Mouse (Mus musculus): ENCODE data around the gene Skida1. TPM values are rescaled to one million over a fixed set of nuclear protein-coding genes. Genes with fewer than 3 reads are reported as not detected.
"Not testable (repeated sequence)": the region's sequence is repeated elsewhere in the genome, so short reads cannot be mapped to it uniquely, and the experiment has no call there.

Skida1 gene
- 10.9 and 13.8 TPM in 2 replicates for polyA plus RNA-seq (2015; fragmentation: Nextera tagmentation; extraction: Ambion mirVana)

DNA sequence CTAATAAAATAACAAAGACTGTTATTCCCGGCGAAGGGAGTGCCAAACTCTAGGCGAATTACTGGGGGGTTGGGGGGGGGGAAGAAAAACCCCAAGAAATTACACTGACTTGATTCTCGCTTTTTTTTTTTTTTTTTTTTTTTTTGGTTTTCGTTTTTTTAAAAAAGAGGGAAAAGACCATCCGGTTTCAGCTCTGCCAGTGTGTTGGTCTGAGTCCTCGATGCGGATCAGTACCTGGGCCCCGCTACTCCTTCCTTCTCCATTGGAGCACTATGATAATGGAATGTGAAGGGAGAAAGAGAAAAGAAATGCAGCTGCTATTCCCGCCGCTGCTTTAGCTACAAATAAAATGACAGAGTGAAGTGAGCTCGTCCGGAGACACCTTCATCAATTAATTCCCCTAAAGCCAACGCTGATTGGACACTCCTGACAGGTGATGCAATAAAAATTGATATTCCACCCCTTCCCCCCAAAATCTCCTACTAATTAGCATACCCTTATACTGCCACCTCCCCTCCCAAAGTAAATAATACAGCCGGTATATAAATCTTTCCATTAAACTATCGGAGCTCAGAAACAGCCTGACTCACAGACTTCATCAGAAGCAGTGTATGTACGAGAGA, at the start of gene Skida1:
Gene Skida1, minus strand, starts transcription at position 599 of the 623 bp plus-strand sequence.
- Histone ChIP-seq H3K27ac (replicated peaks) (peak within 1 kb of the TSS; percentile 99), H3K9me3 (no peaks in the 10 kb centered on the region), H3K4me1 (peaks cover 46% of the 10 kb centered on the region), H3K9ac (replicated peaks) (peak within 1 kb of the TSS; percentile 100), H3K27me3 (no peaks in the 10 kb centered on the region), H3K4me3 (peak within 1 kb of the TSS; percentile 90), H3K36me3 (no peaks in the 10 kb centered on the region), H3K4me2 (replicated peaks) (peak within 1 kb of the TSS; percentile 60)
- ATAC-seq (replicated peaks), result peak; percentile 62
- WGBS, result under 1% methylated on average over 17 of the region's 17 CpGs

DNA sequence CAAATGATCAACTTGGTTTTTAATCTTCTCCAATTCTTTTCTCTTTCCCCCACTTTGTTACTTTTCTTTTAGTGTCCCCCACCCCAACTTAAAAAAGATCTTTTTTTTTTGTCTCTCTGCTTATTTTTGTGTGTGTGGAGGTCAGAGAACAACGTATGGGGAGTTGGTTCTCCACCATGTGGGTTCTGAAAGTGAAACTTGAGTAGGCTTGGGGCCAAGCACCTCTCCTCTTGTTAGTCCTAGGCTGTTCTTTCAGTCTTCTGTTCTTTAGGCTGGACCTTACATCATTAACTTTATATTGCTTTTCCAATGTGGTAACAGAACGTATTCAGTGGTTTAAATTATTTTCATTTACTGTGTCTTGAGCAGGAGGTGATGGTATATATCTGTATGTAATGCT, 47.0 kb upstream of the Skida1 start:
- Histone ChIP-seq H3K9me3 (no peaks in the 10 kb centered on the region), H3K27me3 (no peaks in the 10 kb centered on the region), H3K4me1 (no peaks in the 10 kb centered on the region), H3K9ac (replicated peaks) (no peak overlapping the region), H3K27ac (replicated peaks) (no peak overlapping the region), H3K4me3 (no peak overlapping the region), H3K36me3 (peaks cover 36% of the 10 kb centered on the region), H3K4me2 (replicated peaks) (no peak overlapping the region)
- no peak for ATAC-seq (replicated peaks)
- WGBS, result 69% methylated on average over 2 of the region's 2 CpGs

DNA sequence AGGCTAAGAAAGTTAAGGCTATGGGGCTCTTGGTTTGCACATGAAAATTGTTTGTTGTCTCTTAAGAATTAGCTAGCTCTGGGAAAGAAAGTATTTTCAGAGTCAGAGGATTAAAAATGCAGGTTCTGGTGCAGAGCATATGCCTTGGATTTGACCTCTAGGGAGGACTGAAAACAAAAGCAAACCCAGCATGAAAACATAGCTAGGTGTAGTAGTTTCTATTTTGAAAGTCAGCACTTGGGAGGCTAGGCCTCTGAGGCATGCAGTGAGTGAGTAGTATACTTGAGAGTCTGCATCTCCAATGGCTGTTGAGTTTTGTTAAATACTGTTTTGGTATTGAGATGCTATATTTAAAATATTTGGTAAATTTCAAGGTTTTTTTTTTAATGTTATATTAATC, 45.5 kb upstream of the Skida1 start:
- H3K4me3 ChIP-seq, result no peak overlapping the region
- ATAC-seq (replicated peaks), result no peak
- H3K36me3 ChIP-seq, result peaks cover 33% of the 10 kb centered on the region
- no peak overlapping the region for H3K27ac ChIP-seq (replicated peaks)
- H3K9me3 ChIP-seq, result no peaks in the 10 kb centered on the region
- no peak overlapping the region for H3K4me2 ChIP-seq (replicated peaks)
- H3K4me1 ChIP-seq, result no peaks in the 10 kb centered on the region
- no peaks in the 10 kb centered on the region for H3K27me3 ChIP-seq
- no peak overlapping the region for H3K9ac ChIP-seq (replicated peaks)

DNA sequence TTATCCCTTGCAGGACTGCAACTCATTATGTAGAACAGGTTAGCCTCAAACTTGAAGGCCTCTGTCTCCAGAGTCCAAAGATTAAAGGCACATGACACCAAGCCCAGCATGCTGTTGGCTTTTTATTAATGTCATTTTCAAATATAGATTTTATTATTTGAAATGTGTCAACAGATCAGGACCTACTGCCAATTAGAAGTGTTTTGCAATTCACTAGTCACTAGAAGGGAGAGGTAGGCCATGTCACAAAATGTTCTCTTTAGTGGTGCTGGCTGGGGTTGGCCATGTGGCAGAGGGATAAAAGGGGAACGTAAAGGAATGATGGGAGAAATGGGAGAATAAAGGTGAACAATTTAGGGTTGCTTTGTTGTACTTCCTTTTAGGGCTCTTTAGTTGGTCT, 45.0 kb upstream of the Skida1 start:
- Histone ChIP-seq H3K4me3 (no peak overlapping the region), H3K4me2 (replicated peaks) (no peak overlapping the region), H3K27ac (replicated peaks) (no peak overlapping the region), H3K36me3 (peaks cover 28% of the 10 kb centered on the region), H3K27me3 (no peaks in the 10 kb centered on the region), H3K9ac (replicated peaks) (no peak overlapping the region), H3K9me3 (no peaks in the 10 kb centered on the region), H3K4me1 (no peaks in the 10 kb centered on the region)
- WGBS, result 90% methylated on average over 1 of the region's 1 CpGs
- ATAC-seq (replicated peaks), result no peak

DNA sequence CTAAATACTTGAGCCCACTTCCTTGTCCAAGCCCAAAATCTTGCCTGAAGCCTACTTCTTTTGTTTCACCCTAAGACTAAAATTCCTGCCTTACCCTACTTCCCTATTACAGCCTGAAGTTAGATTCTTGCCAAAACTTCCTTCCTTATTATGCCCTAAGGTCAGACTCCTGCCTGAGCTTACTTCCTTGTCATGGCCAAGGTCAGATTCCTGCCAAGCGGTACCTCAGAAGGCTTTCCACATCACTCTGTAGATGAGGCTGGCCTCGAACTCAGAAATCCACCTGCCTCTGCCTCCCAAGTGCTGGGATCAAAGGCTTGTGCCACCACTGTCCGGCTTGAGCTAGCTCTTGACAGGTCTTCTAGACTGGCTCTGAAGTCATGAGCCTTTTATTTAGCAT, 38.8 kb upstream of the Skida1 start:
- not testable (repeated sequence) for H3K27me3 ChIP-seq; H3K9me3 ChIP-seq; H3K4me1 ChIP-seq; H3K27ac ChIP-seq (replicated peaks); H3K9ac ChIP-seq (replicated peaks); H3K4me3 ChIP-seq; H3K4me2 ChIP-seq (replicated peaks); ATAC-seq (replicated peaks)
- peaks cover 46% of the 10 kb centered on the region for H3K36me3 ChIP-seq
- 93% methylated on average over 3 of the region's 3 CpGs for WGBS

DNA sequence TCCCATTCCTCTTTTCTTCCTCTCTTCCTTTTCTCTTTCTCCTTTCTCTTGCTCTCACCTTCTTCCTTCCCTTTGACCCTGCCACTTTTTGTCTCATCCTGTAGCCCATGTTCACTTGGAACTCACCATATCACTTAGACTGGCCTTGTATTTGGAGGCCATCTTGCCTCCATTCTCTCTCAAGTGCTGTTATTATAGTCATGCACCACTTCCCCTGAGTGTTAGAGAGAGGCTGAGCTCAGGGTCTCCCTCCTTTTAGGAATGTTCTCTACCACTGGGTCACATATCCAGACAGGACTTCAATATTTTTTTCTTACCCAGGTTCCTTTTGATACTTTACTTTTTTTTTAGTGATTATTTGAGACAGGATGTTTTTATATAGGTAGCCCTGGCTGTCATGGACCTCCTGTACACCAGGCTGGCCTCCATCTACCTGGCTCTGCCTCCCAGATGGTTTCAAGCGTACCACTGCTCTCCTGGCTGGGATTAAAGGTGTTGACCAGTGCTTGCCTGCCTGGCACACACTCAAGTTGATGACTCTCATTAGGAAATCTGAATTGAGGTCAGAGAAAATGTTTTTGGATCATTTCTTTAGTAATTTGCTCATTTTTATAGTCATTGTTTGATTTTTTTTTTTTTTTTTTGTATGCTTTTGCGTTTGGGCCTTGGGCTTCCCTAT, 31.5 kb upstream of the Skida1 start:
- Histone ChIP-seq H3K27ac (replicated peaks) (no peak overlapping the region), H3K27me3 (no peaks in the 10 kb centered on the region), H3K4me1 (no peaks in the 10 kb centered on the region), H3K4me3 (no peak overlapping the region), H3K9ac (replicated peaks) (no peak overlapping the region), H3K4me2 (replicated peaks) (no peak overlapping the region), H3K9me3 (no peaks in the 10 kb centered on the region), H3K36me3 (peaks cover 39% of the 10 kb centered on the region)
- WGBS, result 84% methylated on average over 2 of the region's 2 CpGs
- ATAC-seq (replicated peaks), result no peak

DNA sequence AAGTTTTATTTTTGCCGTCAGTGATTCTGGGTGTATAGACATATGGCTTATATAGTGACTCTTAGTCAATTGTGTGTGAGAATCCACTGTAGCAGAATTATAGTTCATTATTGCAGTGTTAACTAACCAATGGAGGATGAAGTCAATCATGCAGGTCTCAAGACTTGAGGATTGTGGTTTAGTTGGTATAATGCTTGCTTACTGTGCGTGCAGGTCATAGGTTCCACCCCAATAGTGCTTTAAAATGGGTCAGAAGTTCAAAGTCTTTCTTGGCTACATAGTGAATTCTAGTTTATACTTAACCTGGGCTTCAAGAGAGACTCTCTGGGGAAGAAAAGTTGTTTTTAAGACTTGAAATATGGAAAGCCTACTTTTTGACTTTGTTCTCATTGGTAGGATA, 23.1 kb upstream of the Skida1 start:
- H3K4me1 ChIP-seq, result no peaks in the 10 kb centered on the region
- peaks cover 23% of the 10 kb centered on the region; the same call in 1 of the 2 replicates for H3K36me3 ChIP-seq
- H3K4me2 ChIP-seq (replicated peaks), result no peak overlapping the region
- H3K27ac ChIP-seq (replicated peaks), result no peak overlapping the region
- no peak overlapping the region for H3K9ac ChIP-seq (replicated peaks)
- H3K27me3 ChIP-seq, result no peaks in the 10 kb centered on the region
- H3K9me3 ChIP-seq, result no peaks in the 10 kb centered on the region
- ATAC-seq (replicated peaks), result no peak
- H3K4me3 ChIP-seq, result no peak overlapping the region
- whole genome bisulfite sequencing, result 92% methylated on average over 2 of the region's 2 CpGs

DNA sequence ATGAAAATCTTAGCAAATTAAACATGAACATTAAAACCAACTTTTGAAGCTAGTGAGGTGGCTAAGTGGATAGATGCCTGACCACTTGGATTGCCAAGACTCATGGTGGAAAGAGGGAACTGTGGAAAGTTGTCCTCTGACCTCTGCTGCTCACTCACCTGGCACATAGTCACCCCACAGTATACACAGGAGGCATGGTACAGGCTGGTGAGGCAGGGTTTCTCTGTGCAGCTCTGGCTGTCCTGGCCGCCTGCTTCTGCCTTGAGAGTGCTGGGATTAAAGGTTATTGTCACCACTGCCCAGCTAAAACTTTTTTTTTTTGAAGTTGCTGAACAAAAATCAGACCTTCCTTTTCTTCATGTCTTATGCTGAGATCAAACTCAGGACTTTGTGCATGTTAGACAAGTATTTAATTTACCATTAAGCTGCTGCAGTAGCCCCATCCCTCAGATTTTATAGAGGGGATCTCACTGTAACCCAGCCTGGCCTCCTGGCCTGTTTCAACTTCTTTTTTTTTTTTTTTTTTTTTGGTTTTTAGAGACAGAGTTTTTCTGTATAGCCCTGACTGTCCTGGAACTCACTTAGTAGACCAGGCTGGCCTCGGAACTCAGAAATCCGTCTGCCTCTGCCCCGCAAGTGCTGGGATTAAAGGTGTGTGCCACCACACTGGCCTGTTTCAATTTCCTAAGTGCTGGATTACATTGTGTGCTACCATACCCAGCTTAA, 19.4 kb upstream of the Skida1 start:
- WGBS, result 86% methylated on average over 4 of the region's 4 CpGs
- Histone ChIP-seq H3K27me3 (no peaks in the 10 kb centered on the region), H3K9ac (replicated peaks) (no peak overlapping the region), H3K4me2 (replicated peaks) (no peak overlapping the region), H3K9me3 (no peaks in the 10 kb centered on the region), H3K27ac (replicated peaks) (no peak overlapping the region), H3K36me3 (peaks cover 12% of the 10 kb centered on the region; the same call in 1 of the 2 replicates), H3K4me1 (peaks cover 15% of the 10 kb centered on the region), H3K4me3 (no peak overlapping the region)
- no peak for ATAC-seq (replicated peaks)

DNA sequence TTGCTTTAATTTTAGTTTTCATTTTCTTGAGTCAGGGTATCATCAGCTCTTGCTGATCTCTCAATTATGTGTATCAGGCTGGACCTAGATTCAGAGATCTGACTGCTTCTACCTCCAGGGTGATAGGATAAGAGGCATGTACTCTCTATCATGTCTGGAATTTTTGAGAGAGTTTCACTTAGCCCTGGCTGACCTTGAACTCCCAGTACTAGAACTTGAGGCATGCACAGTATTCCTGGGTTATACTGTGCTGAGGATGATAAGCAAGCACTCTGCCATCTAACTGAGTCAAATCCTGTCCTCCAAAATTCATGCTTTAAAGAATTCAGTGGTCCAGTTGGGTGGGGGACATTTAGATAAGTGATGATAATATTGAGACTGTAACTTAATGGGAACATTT, 17.6 kb upstream of the Skida1 start:
- Histone ChIP-seq H3K36me3 (peaks cover 6% of the 10 kb centered on the region; the same call in 1 of the 2 replicates), H3K27ac (replicated peaks) (peak overlapping the region; percentile 99; the same call in 1 of the 2 replicates), H3K4me1 (peaks cover 15% of the 10 kb centered on the region), H3K27me3 (no peaks in the 10 kb centered on the region), H3K4me3 (peak overlapping the region; percentile 90; the same call in 1 of the 2 replicates), H3K9ac (replicated peaks) (0 out of 2 replicates have a peak overlapping the region, but pooled peaks have one; percentile 22), H3K4me2 (replicated peaks) (peak overlapping the region; percentile 84; the same call in 1 of the 2 replicates), H3K9me3 (no peaks in the 10 kb centered on the region)
- ATAC-seq (replicated peaks), result no peak

DNA sequence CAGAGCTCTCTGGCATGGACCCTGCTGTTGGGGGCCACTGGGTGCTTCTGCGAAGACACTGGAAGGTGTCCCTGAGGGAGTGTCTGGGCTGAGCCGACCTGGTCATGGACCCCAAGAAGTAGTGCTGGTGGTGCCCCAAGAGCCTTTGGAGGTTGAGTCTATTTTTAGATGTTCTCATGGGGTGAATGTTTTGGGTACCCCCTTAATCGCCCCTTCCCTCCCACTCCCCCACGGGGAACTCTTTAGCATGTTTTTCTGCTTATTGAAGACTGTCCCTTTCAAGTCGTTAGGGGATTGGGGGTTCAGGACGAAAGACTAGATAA, 16.8 kb upstream of the Skida1 start:
- Histone ChIP-seq H3K27me3 (no peaks in the 10 kb centered on the region), H3K9ac (replicated peaks) (peak overlapping the region; percentile 95), H3K4me1 (peaks cover 15% of the 10 kb centered on the region), H3K4me2 (replicated peaks) (peak overlapping the region; percentile 84), H3K36me3 (peaks cover 6% of the 10 kb centered on the region; the same call in 1 of the 2 replicates), H3K9me3 (no peaks in the 10 kb centered on the region), H3K27ac (replicated peaks) (peak overlapping the region; percentile 99), H3K4me3 (peak overlapping the region; percentile 90)
- ATAC-seq (replicated peaks), result no peak
- 2% methylated on average over 6 of the region's 6 CpGs for WGBS

DNA sequence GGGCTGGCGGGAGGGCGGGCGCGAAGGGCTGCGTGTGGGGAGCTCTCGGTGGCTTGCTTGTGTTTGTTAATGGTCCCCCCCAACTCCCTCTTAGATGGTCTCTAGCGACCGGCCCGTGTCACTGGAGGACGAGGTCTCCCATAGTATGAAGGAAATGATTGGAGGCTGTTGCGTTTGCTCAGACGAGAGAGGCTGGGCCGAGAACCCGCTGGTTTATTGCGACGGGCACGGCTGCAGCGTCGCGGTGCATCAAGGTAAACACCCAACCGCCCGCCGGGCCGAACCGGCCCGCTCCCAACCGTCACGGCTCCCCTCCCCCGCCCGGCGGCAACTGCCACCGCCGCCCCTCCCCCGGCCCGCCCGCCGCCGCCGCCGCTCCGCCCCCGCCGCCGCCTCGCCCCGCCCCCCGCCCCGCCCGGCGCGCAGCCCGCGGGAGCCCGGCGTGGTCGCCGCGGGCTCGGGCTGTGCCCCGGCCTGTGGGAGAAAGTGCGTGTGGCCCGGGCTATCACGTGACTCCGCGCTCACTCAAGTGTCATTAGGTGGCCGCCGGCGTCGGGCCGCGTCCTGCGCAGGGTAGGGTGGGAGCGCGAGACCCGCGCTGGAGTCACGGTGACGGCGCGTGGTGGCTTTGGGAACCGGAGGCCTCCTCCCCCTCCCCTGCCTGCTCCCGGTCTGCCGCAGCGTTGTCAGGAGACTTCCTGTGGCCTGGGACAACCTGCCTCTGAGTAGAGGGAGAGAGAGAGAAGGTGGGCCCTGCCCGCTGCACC, 16.3 kb upstream of the Skida1 start:
- Histone ChIP-seq H3K36me3 (peaks cover 6% of the 10 kb centered on the region; the same call in 1 of the 2 replicates), H3K4me3 (peak overlapping the region; percentile 90), H3K27me3 (no peaks in the 10 kb centered on the region), H3K9ac (replicated peaks) (peak overlapping the region; percentile 95), H3K4me2 (replicated peaks) (peak overlapping the region; percentile 84), H3K9me3 (no peaks in the 10 kb centered on the region), H3K4me1 (peaks cover 15% of the 10 kb centered on the region), H3K27ac (replicated peaks) (peak overlapping the region; percentile 99)
- ATAC-seq (replicated peaks), result peak; percentile 30
- WGBS, result under 1% methylated on average over 45 of the region's 85 CpGs
